Mouse (Mus musculus) T-helper 1 cell (primary cell): ENCODE results near the gene Thap7.

ENCODE experiments used
- in situ Hi-C: fragments of 300-600 bp; cut with MboI, MseI; formaldehyde crosslinking; loops from one replicate; pipeline ENCODE4 v1.15.1; 2025; ENCODE audit warnings: high pct_unique_total_duplicates

The Thap7 gene

GRCm38 (mm10) chr16:17491896-17492561, 38.9 kb downstream of the Thap7 start:
- in situ Hi-C loops, result loop anchor here (10.0 kb wide), 1 partner anchor 887 kb away; the partner anchor contains the start of gene Fgd4

DNA sequence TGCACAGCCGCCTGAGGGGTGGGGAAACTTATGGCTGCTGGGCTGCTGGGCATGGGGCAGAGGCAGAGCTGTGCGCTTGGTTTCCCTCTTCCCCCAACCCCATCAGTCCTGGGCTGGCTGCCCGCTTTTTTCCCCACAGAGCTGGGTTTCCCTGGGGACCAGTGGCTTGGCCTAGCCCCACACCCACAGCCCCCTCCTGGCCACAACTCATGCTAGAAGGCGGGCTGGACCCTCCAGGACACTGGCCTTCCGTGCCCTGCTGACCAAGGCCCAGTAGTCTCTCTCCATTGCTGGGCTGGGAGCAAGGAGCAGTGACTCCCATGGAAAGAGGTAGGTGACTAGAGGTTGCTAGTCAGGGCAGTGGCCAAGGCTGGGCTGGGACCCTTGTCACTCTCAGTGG, 39.8 kb downstream of the Thap7 start:
- in situ Hi-C loops, result loop anchor here (10.0 kb wide), 1 partner anchor 886 kb away; the partner anchor contains the start of gene Fgd4

- in situ Hi-C loops, result loop anchor here (10.0 kb wide), 1 partner anchor 885 kb away; the partner anchor contains the start of gene Fgd4
Observed at GRCm38 (mm10) chr16:17489469-17490111, 41.3 kb downstream of the Thap7 start, which contains the start of gene Aifm3. Gene Aifm3, plus strand, starts transcription at chr16:17489611.

- in situ Hi-C loops, result no loop called here
Observed at GRCm38 (mm10) chr16:17488478-17489468, 42.2 kb downstream of the Thap7 start.

DNA sequence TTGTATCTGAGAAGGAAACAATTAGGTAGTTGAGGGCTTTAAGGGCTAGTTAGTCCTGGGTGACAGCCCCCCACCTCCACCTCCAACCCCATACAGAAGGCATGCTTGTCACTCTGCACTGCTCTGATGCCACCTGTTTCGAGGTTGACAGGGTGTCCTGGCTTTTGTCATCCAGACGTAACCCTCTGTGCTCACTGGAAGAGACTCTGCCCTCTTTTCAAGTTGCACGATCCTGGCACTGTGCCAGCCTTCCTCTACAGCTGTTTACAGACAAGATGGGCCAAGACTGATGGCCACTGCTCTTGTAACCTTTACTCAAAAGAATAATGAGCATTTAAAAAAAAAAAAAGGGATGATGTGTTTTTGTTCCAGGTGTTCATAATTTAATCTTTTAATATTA, 44.4 kb downstream of the Thap7 start:
- in situ Hi-C loops, result no loop called here

DNA sequence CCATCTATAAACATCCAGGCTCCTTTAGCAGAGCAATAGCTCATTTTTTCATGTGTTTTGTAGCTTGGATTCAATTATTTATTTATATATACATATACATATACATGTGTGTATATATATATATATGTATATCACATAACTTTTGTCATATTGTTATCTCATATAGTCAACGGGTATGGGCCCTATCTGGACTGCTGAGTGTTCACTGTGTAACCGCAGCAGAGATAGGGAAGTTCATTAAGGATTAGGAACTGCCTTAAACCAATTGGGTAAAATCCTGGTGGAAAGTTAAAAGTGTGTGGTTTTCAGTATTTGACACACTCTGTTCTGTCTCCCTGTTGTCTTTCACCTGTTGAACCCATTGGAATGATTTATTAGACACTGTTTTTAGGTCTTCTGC, 49.5 kb downstream of the Thap7 start:
- in situ Hi-C loops, result no loop called here

DNA sequence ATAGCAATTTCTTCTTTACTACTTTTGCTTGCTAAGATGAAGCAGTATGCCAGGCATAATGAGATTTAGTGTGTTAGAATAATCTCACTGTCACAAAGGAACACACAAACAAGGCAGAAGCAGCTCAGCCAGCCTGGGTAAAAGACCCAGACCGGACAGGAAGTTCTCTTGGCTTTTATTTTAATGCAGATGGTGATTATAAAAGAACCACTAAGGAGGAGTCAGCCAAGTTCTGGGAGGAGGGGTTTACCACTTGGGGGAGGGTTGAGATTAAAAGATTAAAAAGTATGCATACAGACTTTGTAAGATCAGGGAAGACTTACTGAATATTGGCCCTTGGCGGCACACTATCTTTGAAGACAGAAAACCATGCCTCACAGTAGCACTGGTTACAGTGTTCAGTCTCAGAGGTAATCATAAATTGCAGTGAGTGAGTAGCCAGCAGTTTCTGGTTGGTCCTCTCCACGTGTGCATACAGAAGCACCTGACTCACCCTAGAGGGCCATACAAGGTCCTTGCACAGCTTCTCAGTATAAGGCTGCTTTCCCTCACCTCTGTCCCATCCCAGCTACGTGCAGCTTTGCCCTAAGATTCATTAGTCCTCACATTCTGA, 52.5 kb downstream of the Thap7 start:
- in situ Hi-C loops, result no loop called here
